Mouse (Mus musculus) megakaryocyte-erythroid progenitor cell, adult 5-6 weeks (primary cell): ENCODE data around the gene Ogdhl. TPM values are rescaled to one million over a fixed set of nuclear protein-coding genes. Genes with fewer than 3 reads are reported as not detected.

Experiments used
- ATAC-seq: replicated peaks from 2 replicates; pipeline ENCODE4 v1.8.0; 2016; ENCODE audit warnings: mild to moderate bottlenecking, inconsistent platforms; ENCODE audit not compliant: severe bottlenecking, poor library complexity, low FRiP score, low TSS enrichment
- total RNA-seq, 2 experiments: library from RNA; stranded (forward) in 1 of 2; stranded (reverse) in 1 of 2; fragments of 200-1000, 215-1000 nt in 1 of 2; fragments of >200 nt in 1 of 2; fragmentation: Nextera tagmentation in 1 of 2; gene quantifications; 2 replicates each; pipeline ENCODE4 v1.2.3; 2014 to 2017

Ogdhl gene
- total RNA-seq, 2 experiments from 2014 or later, result 0.33 TPM; not detected in 1

- ATAC-seq, result no peak
Observed at GRCm38 (mm10) chr14:32372510-32372909, 50.7 kb downstream of the Ogdhl start.

GRCm38 (mm10) chr14:32379395-32380098 lies 57.7 kb downstream of the Ogdhl start:
- ATAC-seq, result no peak

GRCm38 (mm10) chr14:32380099-32380480 lies 58.3 kb downstream of the Ogdhl start:
- no peak for ATAC-seq

GRCm38 (mm10) chr14:32381066-32381465 lies 59.2 kb downstream of the Ogdhl start:
- ATAC-seq, result no peak

GRCm38 (mm10) chr14:32381619-32382018 lies 59.8 kb downstream of the Ogdhl start:
- ATAC-seq, result no peak

GRCm38 (mm10) chr14:32388196-32388595 lies 66.4 kb downstream of the Ogdhl start, which contains the start of gene 1700024G13Rik:
TSS of gene 1700024G13Rik (minus strand) at chr14:32388391.
- 0 out of 2 replicates have a peak, but pooled peaks have one; percentile 26 for ATAC-seq

Other genes starting within 250 kb of the Ogdhl start
- 15.0 and 34.8 TPM in 2 replicates for gene Oxnad1, start 236.6 kb upstream of the Ogdhl start, total RNA-seq (2014; fragmentation: Nextera tagmentation)
- 28.7 and 54.1 TPM in 2 replicates for gene Oxnad1, start 236.6 kb upstream of the Ogdhl start, total RNA-seq (2017)
- gene Dph3, start 236.3 kb upstream of the Ogdhl start, total RNA-seq (2014; fragmentation: Nextera tagmentation), result 97.5 and 115 TPM in 2 replicates
- 55.5 and 76.5 TPM in 2 replicates for gene Dph3, start 236.3 kb upstream of the Ogdhl start, total RNA-seq (2017)
- not detected in 2 replicates for gene Msmb, start 180.0 kb upstream of the Ogdhl start, total RNA-seq (2014; fragmentation: Nextera tagmentation)
- not detected in 2 replicates for gene Msmb, start 180.0 kb upstream of the Ogdhl start, total RNA-seq (2017)
- 48.1 and 49.3 TPM in 2 replicates for gene Ncoa4, start 162.2 kb upstream of the Ogdhl start, total RNA-seq (2014; fragmentation: Nextera tagmentation)
- gene Ncoa4, start 162.2 kb upstream of the Ogdhl start, total RNA-seq (2017), result 51.3 and 68.1 TPM in 2 replicates
- 216 and 235 TPM in 2 replicates for gene Timm23, start 120.1 kb upstream of the Ogdhl start, total RNA-seq (2014; fragmentation: Nextera tagmentation)
- 189 and 199 TPM in 2 replicates for gene Timm23, start 120.1 kb upstream of the Ogdhl start, total RNA-seq (2017)
- 31.5 and 33.9 TPM in 2 replicates for gene Parg, start 120.1 kb upstream of the Ogdhl start, total RNA-seq (2014; fragmentation: Nextera tagmentation)
- gene Parg, start 120.1 kb upstream of the Ogdhl start, total RNA-seq (2017), result 102 and 122 TPM in 2 replicates
- gene 1700024G13Rik, start 66.4 kb downstream of the Ogdhl start, total RNA-seq (2014; fragmentation: Nextera tagmentation), result not detected in 2 replicates
- not detected in 2 replicates for gene 1700024G13Rik, start 66.4 kb downstream of the Ogdhl start, total RNA-seq (2017)
- not detected in 2 replicates for gene Slc18a3, start 142.8 kb downstream of the Ogdhl start, total RNA-seq (2014; fragmentation: Nextera tagmentation)
- not detected in 2 replicates for gene Slc18a3, start 142.8 kb downstream of the Ogdhl start, total RNA-seq (2017)
- not detected in 2 replicates for gene Chat, start 144.0 kb downstream of the Ogdhl start, total RNA-seq (2014; fragmentation: Nextera tagmentation)
- gene Chat, start 144.0 kb downstream of the Ogdhl start, total RNA-seq (2017), result not detected in 2 replicates
- 22.7 TPM in 2 replicates for gene Ercc6, start 191.5 kb downstream of the Ogdhl start, total RNA-seq (2014; fragmentation: Nextera tagmentation)
- 20.9 and 27.3 TPM in 2 replicates for gene Ercc6, start 191.5 kb downstream of the Ogdhl start, total RNA-seq (2017)